Mouse (Mus musculus) intestine, embryonic 15.5 days (tissue): ENCODE results near the gene Cdk14. TPM values are rescaled to one million over a fixed set of nuclear protein-coding genes. Genes with fewer than 3 reads are reported as not detected.

Experiments used
- ATAC-seq: fragments of 200-750 bp; cut with Nextera tagmentation; 2 replicates; pipeline ENCODE4 v1.8.0; 2017; ENCODE audit warnings: moderate TSS enrichment, moderate library complexity
- H3K27ac ChIP-seq: fragments of 300-500 bp; sonication (generic); 2 replicates; pipeline ENCODE4 v1.5.1; 2015; ENCODE audit warnings: mild to moderate bottlenecking, inconsistent platforms
- H3K27me3 ChIP-seq: fragments of 300-500 bp; sonication (generic); replicated peaks from 2 replicates; pipeline ENCODE4 v1.6.1; 2015; ENCODE audit warnings: inconsistent platforms
- H3K36me3 ChIP-seq: fragments of 300-500 bp; sonication (generic); 2 replicates; pipeline ENCODE4 v1.6.1; 2015; ENCODE audit warnings: inconsistent platforms
- H3K4me1 ChIP-seq: fragments of 300-500 bp; sonication (generic); replicated peaks from 2 replicates; pipeline ENCODE4 v1.6.1; 2015; ENCODE audit warnings: inconsistent platforms
- H3K4me2 ChIP-seq: fragments of 300-500 bp; sonication (generic); replicated peaks from 2 replicates; pipeline ENCODE4 v1.6.1; 2015; ENCODE audit warnings: mild to moderate bottlenecking, inconsistent platforms
- H3K4me3 ChIP-seq: fragments of 300-500 bp; sonication (generic); replicated peaks from 2 replicates; pipeline ENCODE4 v1.5.1; 2015; ENCODE audit warnings: inconsistent platforms
- H3K9ac ChIP-seq: fragments of 300-500 bp; sonication (generic); 2 replicates; pipeline ENCODE4 v1.6.1; 2015; ENCODE audit warnings: inconsistent platforms
- H3K9me3 ChIP-seq: fragments of 300-500 bp; sonication (generic); 2 replicates; pipeline ENCODE4 v1.6.1; 2016; ENCODE audit warnings: inconsistent platforms
- WGBS: fragments of 180-500 bp; shearing (Covaris S2); methylation state at CpG from one replicate; pipeline ENCODE4 v1.1.7; 2015; 5-methylcytosine and 5-hydroxymethylcytosine counted together
- polyA plus RNA-seq: library from polyadenylated mRNA; unstranded; fragments of >200 nt; fragmentation: Nextera tagmentation; extraction: Ambion mirVana; gene quantifications from 2 replicates; pipeline ENCODE4 v1.2.1, GENCODE M21; 2015

Cdk14 gene
- polyA plus RNA-seq, 1 experiment from 2014 or later, result 16.6 TPM

- Histone ChIP-seq H3K9me3 (no peaks in the 10 kb centered on the region), H3K4me3 (peak overlapping the region; percentile 86), H3K4me2 (peak overlapping the region; percentile 93), H3K9ac (peak overlapping the region; percentile 86), H3K27ac (no peak overlapping the region), H3K27me3 (no peaks in the 10 kb centered on the region; the same call in 1 of the 2 replicates), H3K36me3 (no peaks in the 10 kb centered on the region), H3K4me1 (peaks cover 14% of the 10 kb centered on the region; the same call in 1 of the 2 replicates)
- no peak for ATAC-seq
- WGBS, result 45% methylated on average over 11 of the region's 11 CpGs
These were observed 664.8 kb downstream of the Cdk14 start for GRCm38 (mm10) chr5:4755326-4755725.

DNA sequence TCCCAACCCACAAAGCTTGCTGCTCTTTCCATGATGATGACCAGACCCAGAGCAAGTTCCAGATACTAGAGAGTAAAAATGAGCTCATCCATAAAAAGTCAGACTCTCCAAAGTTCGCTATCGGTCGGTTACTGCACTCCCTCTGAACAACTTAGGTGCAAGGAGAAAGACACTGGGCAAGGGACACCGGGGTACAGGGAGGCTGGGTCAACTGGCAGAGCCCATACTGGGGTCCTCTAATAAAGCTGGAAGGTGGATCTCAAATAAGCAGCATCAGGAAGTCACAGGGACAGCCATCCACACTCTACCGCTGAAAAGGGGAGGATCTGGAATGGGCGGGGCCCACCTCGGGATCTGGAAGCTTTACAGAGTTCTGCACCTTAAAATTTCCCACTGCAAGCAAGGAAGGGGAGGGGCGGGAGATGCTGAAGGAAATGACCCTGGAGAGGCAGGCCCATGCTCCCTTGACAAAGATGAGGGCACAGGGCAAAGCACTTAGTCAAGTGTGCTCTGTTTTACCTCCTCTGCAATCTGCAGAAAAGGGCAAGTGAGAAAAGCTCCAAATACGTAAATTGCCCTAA lies 665.3 kb downstream of the Cdk14 start:
- no peaks in the 10 kb centered on the region for H3K9me3 ChIP-seq
- no peak for ATAC-seq
- WGBS, result 23% methylated on average over 9 of the region's 9 CpGs
- peaks cover 14% of the 10 kb centered on the region; the same call in 1 of the 2 replicates for H3K4me1 ChIP-seq
- no peak overlapping the region for H3K27ac ChIP-seq
- H3K36me3 ChIP-seq, result no peaks in the 10 kb centered on the region
- peak overlapping the region; percentile 93 for H3K4me2 ChIP-seq
- H3K4me3 ChIP-seq, result peak overlapping the region; percentile 86
- no peaks in the 10 kb centered on the region; the same call in 1 of the 2 replicates for H3K27me3 ChIP-seq
- H3K9ac ChIP-seq, result no peak overlapping the region

Other genes with a start within 250 kb of the Cdk14 start
- not detected in 2 replicates for gene 1700015F17Rik, start 58.8 kb upstream of the Cdk14 start, polyA plus RNA-seq
- 23.9 and 24.2 TPM in 2 replicates for gene Cldn12, start 94.6 kb upstream of the Cdk14 start, polyA plus RNA-seq
- gene Gtpbp10, start 139.2 kb upstream of the Cdk14 start, polyA plus RNA-seq, result 29.2 and 32.5 TPM in 2 replicates
- gene Gm8773, start 153.5 kb upstream of the Cdk14 start, polyA plus RNA-seq, result 2.0 and 2.2 TPM in 2 replicates
- 1.3 and 1.5 TPM in 2 replicates for gene Cfap69, start 243.9 kb upstream of the Cdk14 start, polyA plus RNA-seq